Comparison of ENCODE assay signal across 8 mouse cellular contexts in genomic region chr5:144946032-144946431, GRCm38 (mm10). TPM values are rescaled to one million over a fixed set of nuclear protein-coding genes. Genes with fewer than 3 reads are reported as not detected.
A peak's percentile ranks its signal among the peaks of the same experiment; 100 is the strongest.
DNase-seq lines count a peak whose midpoint lies in the region; ATAC-seq and TF ChIP-seq lines count a peak whose summit lies in the region.

No protein-coding gene starts in this region.

- ATAC-seq in hindbrain, postnatal 0 days: peak; percentile 54; the same call in 1 of the 2 replicates
- ATAC-seq in hindbrain, embryonic 12.5 days (ENCODE audit: low FRiP score): no peak
- no peak for ATAC-seq in hindbrain, embryonic 13.5 days (ENCODE audit: low FRiP score)
- ATAC-seq in kidney, embryonic 16.5 days (ENCODE audit: low FRiP score, low TSS enrichment): no peak
- ATAC-seq in CD4-positive, CD25-positive, alpha-beta regulatory T cell, adult 4 months: no peak

- intact Hi-C loops in left cerebral cortex, postnatal 4 days (cut with DNase I): no loop called here

- H3K4me1 ChIP-seq in hindbrain, postnatal 0 days (ENCODE audit: insufficient read depth, low read length): peaks cover 16% of the 10 kb centered on the region
- peaks cover 17% of the 10 kb centered on the region for H3K4me1 ChIP-seq in hindbrain, embryonic 12.5 days
- peaks cover 45% of the 10 kb centered on the region for H3K4me1 ChIP-seq in hindbrain, embryonic 13.5 days (replicated peaks)
- H3K4me1 ChIP-seq in kidney, embryonic 16.5 days (ENCODE audit: insufficient read depth, low read length): peaks cover 32% of the 10 kb centered on the region

- no peaks in the 10 kb centered on the region for H3K27me3 ChIP-seq in hindbrain, postnatal 0 days (ENCODE audit: insufficient read depth, low read length)
- no peaks in the 10 kb centered on the region for H3K27me3 ChIP-seq in hindbrain, embryonic 12.5 days
- no peaks in the 10 kb centered on the region for H3K27me3 ChIP-seq in hindbrain, embryonic 13.5 days
- no peaks in the 10 kb centered on the region for H3K27me3 ChIP-seq in kidney, embryonic 16.5 days (ENCODE audit: insufficient read depth, low read length)

- no peak for TF ChIP-seq CTCF in hindbrain, postnatal 0 days (IDR thresholded peaks at IDR 0.05; ENCODE audit: low read depth)

- no peaks in the 10 kb centered on the region for H3K9me3 ChIP-seq in hindbrain, postnatal 0 days (ENCODE audit: low read length)
- no peaks in the 10 kb centered on the region for H3K9me3 ChIP-seq in hindbrain, embryonic 12.5 days (replicated peaks)
- no peaks in the 10 kb centered on the region for H3K9me3 ChIP-seq in hindbrain, embryonic 13.5 days
- H3K9me3 ChIP-seq in kidney, embryonic 16.5 days (ENCODE audit: low read length): no peaks in the 10 kb centered on the region

- H3K9ac ChIP-seq in hindbrain, postnatal 0 days (replicated peaks; ENCODE audit: low read length): no peak overlapping the region
- H3K9ac ChIP-seq in hindbrain, embryonic 12.5 days: no peak overlapping the region
- H3K9ac ChIP-seq in hindbrain, embryonic 13.5 days: no peak overlapping the region
- H3K9ac ChIP-seq in kidney, embryonic 16.5 days (replicated peaks; ENCODE audit: low read length): no peak overlapping the region

- no peak overlapping the region for H3K27ac ChIP-seq in hindbrain, postnatal 0 days
- H3K27ac ChIP-seq in hindbrain, embryonic 12.5 days: no peak overlapping the region
- H3K27ac ChIP-seq in hindbrain, embryonic 13.5 days: no peak overlapping the region
- no peak overlapping the region for H3K27ac ChIP-seq in kidney, embryonic 16.5 days (ENCODE audit: low read length)

- H3K4me3 ChIP-seq in hindbrain, postnatal 0 days (ENCODE audit: low read length): no peak overlapping the region
- H3K4me3 ChIP-seq in hindbrain, embryonic 12.5 days: no peak overlapping the region
- no peak overlapping the region for H3K4me3 ChIP-seq in hindbrain, embryonic 13.5 days
- no peak overlapping the region for H3K4me3 ChIP-seq in kidney, embryonic 16.5 days (ENCODE audit: low read length)

- WGBS in hindbrain, postnatal 0 days: 42% methylated on average over 4 of the region's 4 CpGs
- 83% methylated on average over 4 of the region's 4 CpGs for WGBS in hindbrain, embryonic 12.5 days
- WGBS in hindbrain, embryonic 13.5 days: 82% methylated on average over 4 of the region's 4 CpGs
- WGBS in kidney, embryonic 16.5 days: 82% methylated on average over 4 of the region's 4 CpGs

- DNase-seq in hindbrain, postnatal 0 days (ENCODE audit: low spot score): peak; percentile 62
- peak; percentile 97 for DNase-seq in adipocyte (ENCODE audit: low spot score)
- peak; percentile 32 to 41 for DNase-seq in cerebellum, adult 18-20 months
- peak; percentile 59 for DNase-seq in left cerebral cortex, postnatal 4 days

- H3K4me2 ChIP-seq in hindbrain, postnatal 0 days (ENCODE audit: low read depth, low read length): no peak overlapping the region
- H3K4me2 ChIP-seq in hindbrain, embryonic 12.5 days (replicated peaks): no peak overlapping the region
- H3K4me2 ChIP-seq in hindbrain, embryonic 13.5 days: no peak overlapping the region
- no peak overlapping the region for H3K4me2 ChIP-seq in kidney, embryonic 16.5 days (replicated peaks; ENCODE audit: low read depth, low read length)

- H3K36me3 ChIP-seq in hindbrain, postnatal 0 days (ENCODE audit: insufficient read depth, low read length): no peaks in the 10 kb centered on the region
- no peaks in the 10 kb centered on the region for H3K36me3 ChIP-seq in hindbrain, embryonic 12.5 days
- H3K36me3 ChIP-seq in hindbrain, embryonic 13.5 days: no peaks in the 10 kb centered on the region
- H3K36me3 ChIP-seq in kidney, embryonic 16.5 days (ENCODE audit: insufficient read depth, low read length): no peaks in the 10 kb centered on the region

RNA-seq across cellular contexts. Expression of gene Smurf1, which starts 19.6 kb away (rescaled TPM):
- total RNA-seq in hindbrain, postnatal 0 days (2014; rRNA removed): 57.9 and 58.1 TPM in 2 replicates
- polyA plus RNA-seq in hindbrain, postnatal 0 days (2015; fragmentation: Nextera tagmentation; extraction: Ambion mirVana): 19.5 and 22.6 TPM in 2 replicates
- polyA plus RNA-seq in hindbrain, embryonic 12.5 days (2016; fragmentation: Nextera tagmentation; extraction: Ambion mirVana): 32.6 and 33.3 TPM in 2 replicates
- total RNA-seq in left cerebral cortex, postnatal 4 days (2021): 10 to 100 TPM; 59.3 to 60.2 TPM
- 28.2 and 28.4 TPM in 2 replicates for polyA plus RNA-seq in hindbrain, embryonic 13.5 days (2015; fragmentation: Nextera tagmentation; extraction: Ambion mirVana)
- polyA plus RNA-seq in kidney, embryonic 16.5 days (2015; fragmentation: Nextera tagmentation; extraction: Ambion mirVana): 9.5 and 14.0 TPM in 2 replicates
- polyA plus RNA-seq in CD4-positive, CD25-positive, alpha-beta regulatory T cell, adult 4 months (2017; shearing (Covaris generic)): 1 to 10 TPM; 4.6 to 4.8 TPM

Comparison
In these comparisons a context has a peak if more than half of its experiments do, and no peak if none do; other contexts are left out.
1. DNase-seq: peak in every context shown above with its lines; median percentile 97 in adipocyte; 62 in hindbrain, postnatal 0 days; 59 in left cerebral cortex, postnatal 4 days; 36 in cerebellum, adult 18-20 months.